Mouse (Mus musculus): ENCODE measurements around the gene Fbxo40.

Fbxo40 gene

DNA sequence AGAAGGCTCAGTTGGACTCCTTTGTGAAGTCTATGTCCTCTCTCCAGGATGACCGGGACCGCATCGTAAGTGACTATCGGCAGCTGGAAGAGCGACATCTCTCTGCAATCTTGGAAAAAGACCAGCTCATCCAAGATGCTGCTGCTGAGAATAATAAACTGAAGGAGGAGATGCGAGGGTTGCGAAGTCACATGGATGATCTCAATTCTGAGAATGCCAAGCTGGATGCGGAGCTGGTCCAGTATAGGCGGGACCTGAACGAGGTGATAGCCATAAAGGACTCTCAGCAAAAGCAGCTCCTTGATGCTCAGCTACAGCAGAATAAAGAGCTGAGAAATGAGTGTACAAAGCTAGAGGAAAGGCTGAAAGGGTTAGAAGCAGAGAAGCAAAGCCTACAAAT lies 71.8 kb downstream of the Fbxo40 start:
- DNase-seq = no peak

DNA sequence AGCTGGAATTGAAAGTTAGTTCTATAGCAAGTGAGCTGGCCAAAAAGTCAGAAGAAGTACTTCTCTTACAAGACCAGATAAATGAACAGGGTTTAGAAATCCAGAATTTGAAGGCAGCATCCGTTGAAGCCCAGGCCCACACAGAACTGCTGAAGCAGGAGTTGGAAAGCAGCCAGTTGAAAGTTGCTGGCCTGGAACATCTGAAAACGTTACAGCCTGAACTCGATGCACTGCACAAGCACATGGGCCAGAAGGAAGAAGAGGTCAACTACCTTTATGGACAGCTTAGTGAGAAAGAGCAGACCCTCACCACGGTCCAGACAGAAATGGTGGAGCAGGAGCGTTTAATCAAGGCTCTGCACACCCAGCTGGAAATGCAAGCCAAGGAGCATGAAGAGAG lies 76.1 kb downstream of the Fbxo40 start:
- no peak for DNase-seq

Measured in right cerebral cortex, postnatal 25 days (tissue).